Mouse (Mus musculus): Measurements from ENCODE around the gene Rnf2. TPM values are rescaled to one million over a fixed set of nuclear protein-coding genes. Genes with fewer than 3 reads are reported as not detected.

Gene Rnf2
- polyA plus RNA-seq, 1 experiment from 2014 or later: 85.1 TPM

DNA sequence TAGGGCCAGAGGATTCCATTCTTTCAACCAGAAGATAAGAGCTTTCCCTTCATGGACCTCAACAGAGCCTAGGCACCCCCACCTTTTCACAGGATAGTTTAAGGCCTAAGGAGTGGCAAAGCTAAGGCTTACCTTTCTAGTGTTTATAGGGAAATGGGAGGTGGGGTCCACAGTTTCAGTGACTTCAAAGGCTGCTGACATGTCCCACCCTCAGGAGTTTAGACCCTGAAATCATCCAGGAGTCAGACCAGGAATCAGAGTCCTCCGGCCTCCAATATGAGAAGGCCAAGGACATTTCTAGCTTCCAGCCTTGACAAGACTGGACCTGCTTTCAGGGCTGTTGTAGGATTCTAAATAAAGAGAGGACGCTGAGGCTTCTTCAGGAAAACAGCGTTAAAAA, 16.1 kb upstream of the Rnf2 start:
- ATAC-seq (ENCODE audit: low read depth): no peak
- no peaks in the 10 kb centered on the region for H3K27me3 ChIP-seq (replicated peaks; ENCODE audit: control insufficient read depth, insufficient read depth, low read length)
- H3K36me3 ChIP-seq (ENCODE audit: control insufficient read depth, insufficient read depth, low read length): no peaks in the 10 kb centered on the region
- H3K9me3 ChIP-seq (ENCODE audit: control insufficient read depth, low read length): no peaks in the 10 kb centered on the region
- H3K27ac ChIP-seq (replicated peaks; ENCODE audit: low read depth, low read length): no peak overlapping the region
- WGBS: 82% methylated on average over 3 of the region's 3 CpGs
- no peaks in the 10 kb centered on the region for H3K4me1 ChIP-seq (ENCODE audit: control insufficient read depth, insufficient read depth, low read length)
- no peak overlapping the region for H3K4me3 ChIP-seq (ENCODE audit: low read depth, low read length)
- H3K4me2 ChIP-seq (ENCODE audit: low read depth, low read length): no peak overlapping the region
- DNase-seq (ENCODE audit: low spot score): no peak
- no peak overlapping the region for H3K9ac ChIP-seq (ENCODE audit: low read depth, low read length)

DNA sequence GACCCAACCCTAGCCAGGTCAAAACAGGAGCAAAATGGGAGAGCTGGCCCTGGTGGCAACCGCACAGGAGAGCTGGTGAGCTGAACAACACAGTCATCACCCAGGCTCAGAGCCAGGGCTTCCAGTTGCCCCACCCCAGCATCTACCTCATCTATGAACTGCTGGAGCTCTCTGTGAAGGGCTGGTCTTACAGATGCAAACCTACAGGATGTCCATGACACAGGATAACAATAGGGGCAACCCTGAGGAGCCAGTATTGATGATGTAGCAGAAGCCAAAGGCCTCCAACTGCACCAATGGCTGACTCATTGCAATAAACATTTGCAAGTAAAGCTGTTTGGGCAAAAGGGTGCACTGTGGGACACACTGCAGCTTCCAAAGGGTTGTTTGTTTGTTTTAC, 15.0 kb upstream of the Rnf2 start:
- Histone ChIP-seq H3K4me1 (ENCODE audit: control insufficient read depth, insufficient read depth, low read length) (no peaks in the 10 kb centered on the region), H3K4me3 (ENCODE audit: low read depth, low read length) (no peak overlapping the region), H3K27ac (replicated peaks; ENCODE audit: low read depth, low read length) (no peak overlapping the region), H3K9me3 (ENCODE audit: control insufficient read depth, low read length) (no peaks in the 10 kb centered on the region), H3K9ac (ENCODE audit: low read depth, low read length) (no peak overlapping the region), H3K36me3 (ENCODE audit: control insufficient read depth, insufficient read depth, low read length) (no peaks in the 10 kb centered on the region), H3K4me2 (ENCODE audit: low read depth, low read length) (no peak overlapping the region), H3K27me3 (replicated peaks; ENCODE audit: control insufficient read depth, insufficient read depth, low read length) (no peaks in the 10 kb centered on the region)
- WGBS: 88% methylated on average over 1 of the region's 1 CpGs
- DNase-seq (ENCODE audit: low spot score): no peak
- no peak for ATAC-seq (ENCODE audit: low read depth)

DNA sequence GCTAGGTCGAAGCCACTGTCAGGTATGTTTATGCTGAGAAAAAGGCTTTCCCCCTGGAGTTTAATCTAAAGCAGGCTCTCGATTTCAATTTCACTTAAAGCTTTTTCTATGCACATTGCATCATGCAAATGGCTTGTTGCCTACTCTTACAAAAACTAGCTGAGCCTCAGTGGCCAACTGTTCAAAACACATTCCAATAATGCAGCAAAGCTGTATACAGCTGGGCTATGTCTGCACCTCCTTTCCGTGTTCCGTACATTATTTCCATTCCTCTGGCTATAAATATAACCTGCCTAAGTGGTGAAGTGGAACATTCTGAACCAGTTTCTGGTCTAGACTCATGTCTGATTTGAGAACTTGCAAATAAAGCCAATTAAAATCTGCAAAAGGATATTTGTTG, 13.4 kb upstream of the Rnf2 start:
- 61% methylated on average over 4 of the region's 4 CpGs for WGBS
- H3K27ac ChIP-seq (replicated peaks; ENCODE audit: low read depth, low read length): no peak overlapping the region
- no peaks in the 10 kb centered on the region for H3K4me1 ChIP-seq (ENCODE audit: control insufficient read depth, insufficient read depth, low read length)
- no peaks in the 10 kb centered on the region for H3K9me3 ChIP-seq (ENCODE audit: control insufficient read depth, low read length)
- no peaks in the 10 kb centered on the region for H3K27me3 ChIP-seq (replicated peaks; ENCODE audit: control insufficient read depth, insufficient read depth, low read length)
- no peak overlapping the region for H3K4me3 ChIP-seq (ENCODE audit: low read depth, low read length)
- ATAC-seq (ENCODE audit: low read depth) (no peak; the same call in 1 of the 2 replicates), DNase-seq (ENCODE audit: low spot score) (peak; percentile 59)
- no peaks in the 10 kb centered on the region for H3K36me3 ChIP-seq (ENCODE audit: control insufficient read depth, insufficient read depth, low read length)
- H3K4me2 ChIP-seq (ENCODE audit: low read depth, low read length): no peak overlapping the region
- no peak overlapping the region for H3K9ac ChIP-seq (ENCODE audit: low read depth, low read length)

DNA sequence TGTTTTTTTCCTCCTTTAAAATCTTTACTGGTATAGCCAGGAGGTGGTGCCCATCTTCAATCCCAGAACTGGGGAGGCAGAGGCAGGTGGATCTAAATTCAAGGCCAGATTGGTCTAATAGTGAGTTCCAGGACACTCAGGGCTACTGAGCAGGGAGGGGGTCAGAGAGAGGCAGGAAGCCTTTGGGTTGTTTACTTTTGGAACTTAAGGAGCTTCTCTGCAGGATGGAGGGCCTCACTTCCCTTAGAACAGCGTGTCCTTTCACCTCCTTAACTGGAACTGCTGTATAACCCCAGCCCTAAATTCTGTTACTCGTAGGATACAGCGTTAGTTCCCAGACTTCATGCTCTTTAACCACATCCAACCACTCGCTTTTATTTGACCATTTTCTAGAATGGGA, 10.1 kb upstream of the Rnf2 start:
- Histone ChIP-seq H3K4me2 (ENCODE audit: low read depth, low read length) (no peak overlapping the region), H3K9ac (ENCODE audit: low read depth, low read length) (no peak overlapping the region), H3K27me3 (replicated peaks; ENCODE audit: control insufficient read depth, insufficient read depth, low read length) (no peaks in the 10 kb centered on the region), H3K36me3 (ENCODE audit: control insufficient read depth, insufficient read depth, low read length) (no peaks in the 10 kb centered on the region), H3K27ac (replicated peaks; ENCODE audit: low read depth, low read length) (no peak overlapping the region), H3K4me1 (ENCODE audit: control insufficient read depth, insufficient read depth, low read length) (no peaks in the 10 kb centered on the region), H3K4me3 (ENCODE audit: low read depth, low read length) (no peak overlapping the region), H3K9me3 (ENCODE audit: control insufficient read depth, low read length) (no peaks in the 10 kb centered on the region)
- 39% methylated on average over 4 of the region's 4 CpGs for WGBS
- DNase-seq (ENCODE audit: low spot score) (no peak), ATAC-seq (ENCODE audit: low read depth) (no peak)

DNA sequence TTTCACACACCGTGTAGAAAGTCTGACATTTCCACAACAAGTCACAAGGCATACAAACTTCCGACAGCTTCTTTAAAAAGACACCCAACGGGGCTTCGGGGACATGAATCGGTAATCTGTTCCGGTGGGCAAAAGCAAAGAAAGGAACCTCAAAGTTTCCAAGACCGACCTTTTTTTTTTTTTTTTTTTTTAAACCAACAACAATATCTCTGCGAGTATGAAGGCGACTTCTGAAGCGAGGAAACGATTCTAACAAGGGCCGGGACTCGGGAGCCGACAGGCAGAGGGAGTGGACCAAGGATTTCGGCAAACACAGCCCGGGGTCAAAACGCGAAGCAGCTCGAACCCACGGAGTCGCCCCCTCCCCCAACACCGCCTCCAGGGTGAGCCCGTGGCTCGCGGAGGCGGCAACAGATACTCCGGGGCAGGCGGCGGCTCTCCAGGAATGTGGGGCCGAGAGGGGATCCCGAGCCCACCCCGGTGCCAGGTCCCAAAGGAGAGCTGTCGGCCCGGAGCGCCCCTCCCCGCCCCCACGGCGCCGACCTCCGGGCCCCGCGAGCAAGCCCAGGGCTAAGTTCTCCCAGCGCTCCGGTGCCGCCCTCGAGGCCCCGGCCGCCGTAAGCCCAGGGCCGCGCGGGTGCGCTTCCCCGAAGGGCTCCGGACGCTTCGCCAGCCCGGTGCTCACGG, 797 bp downstream of the Rnf2 start:
- peak; percentile 63 for DNase-seq (ENCODE audit: low spot score)
- ATAC-seq (ENCODE audit: low read depth): peak; percentile 30
- Histone ChIP-seq H3K27ac (replicated peaks; ENCODE audit: low read depth, low read length) (peak overlapping the region; percentile 99), H3K4me3 (ENCODE audit: low read depth, low read length) (peak overlapping the region; percentile 90), H3K27me3 (replicated peaks; ENCODE audit: control insufficient read depth, insufficient read depth, low read length) (no peaks in the 10 kb centered on the region), H3K9me3 (ENCODE audit: control insufficient read depth, low read length) (no peaks in the 10 kb centered on the region), H3K9ac (ENCODE audit: low read depth, low read length) (peak overlapping the region; percentile 98), H3K4me2 (ENCODE audit: low read depth, low read length) (peak overlapping the region; percentile 68), H3K4me1 (ENCODE audit: control insufficient read depth, insufficient read depth, low read length) (peaks cover 28% of the 10 kb centered on the region), H3K36me3 (ENCODE audit: control insufficient read depth, insufficient read depth, low read length) (0 out of 2 replicates have a peak, but pooled peaks cover 4% of the 10 kb centered on the region)
- WGBS: under 1% methylated on average over 33 of the region's 59 CpGs

DNA sequence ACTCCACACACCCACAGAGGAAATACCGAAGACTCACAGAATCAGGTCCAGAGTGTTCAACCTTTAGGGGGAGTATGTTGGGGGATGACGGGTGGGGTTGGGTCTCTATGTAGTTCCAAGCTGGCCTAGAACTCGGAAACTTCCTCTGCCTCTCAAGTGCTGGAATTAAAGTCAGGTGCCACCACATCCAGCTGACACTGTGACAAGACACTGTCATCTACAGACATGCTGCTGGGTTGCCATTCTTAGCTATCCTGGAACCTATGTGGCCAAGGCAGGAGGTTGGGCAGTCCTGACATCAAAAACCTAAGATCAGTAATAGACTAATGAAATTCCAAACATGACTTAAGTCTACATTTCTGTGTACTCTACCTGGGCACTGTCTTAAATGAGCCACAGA, 2.4 kb downstream of the Rnf2 start:
- H3K4me2 ChIP-seq (ENCODE audit: low read depth, low read length): no peak overlapping the region; the same call in 1 of the 2 replicates
- 0 out of 2 replicates have a peak, but pooled peaks cover 4% of the 10 kb centered on the region for H3K36me3 ChIP-seq (ENCODE audit: control insufficient read depth, insufficient read depth, low read length)
- WGBS: 80% methylated on average over 3 of the region's 3 CpGs
- no peak overlapping the region for H3K4me3 ChIP-seq (ENCODE audit: low read depth, low read length)
- DNase-seq (ENCODE audit: low spot score) (no peak), ATAC-seq (ENCODE audit: low read depth) (no peak)
- H3K27ac ChIP-seq (replicated peaks; ENCODE audit: low read depth, low read length): no peak overlapping the region
- peaks cover 39% of the 10 kb centered on the region for H3K4me1 ChIP-seq (ENCODE audit: control insufficient read depth, insufficient read depth, low read length)
- no peak overlapping the region for H3K9ac ChIP-seq (ENCODE audit: low read depth, low read length)
- no peaks in the 10 kb centered on the region for H3K27me3 ChIP-seq (replicated peaks; ENCODE audit: control insufficient read depth, insufficient read depth, low read length)
- no peaks in the 10 kb centered on the region for H3K9me3 ChIP-seq (ENCODE audit: control insufficient read depth, low read length)

DNA sequence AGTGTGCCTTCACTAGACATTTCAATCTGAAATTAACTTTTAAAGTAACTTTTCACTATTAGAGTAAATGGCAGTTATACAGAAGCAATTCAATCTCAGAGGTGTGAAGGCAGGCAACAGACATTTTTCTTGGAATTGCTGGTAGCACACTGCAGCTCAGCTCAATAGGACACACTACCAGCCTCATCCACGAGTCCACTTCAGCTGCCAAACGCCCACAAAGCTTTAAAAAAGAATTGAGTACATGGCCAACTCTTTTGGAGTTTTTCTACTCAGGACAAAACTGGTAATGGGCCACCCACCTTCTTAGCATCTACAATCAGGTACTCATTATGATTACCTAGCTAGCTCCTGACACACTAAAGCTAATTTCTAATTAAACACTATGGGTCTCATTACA, 2.8 kb downstream of the Rnf2 start:
- no peaks in the 10 kb centered on the region for H3K27me3 ChIP-seq (replicated peaks; ENCODE audit: control insufficient read depth, insufficient read depth, low read length)
- H3K4me1 ChIP-seq (ENCODE audit: control insufficient read depth, insufficient read depth, low read length): peaks cover 39% of the 10 kb centered on the region
- H3K4me2 ChIP-seq (ENCODE audit: low read depth, low read length): no peak overlapping the region
- DNase-seq (ENCODE audit: low spot score) (no peak), ATAC-seq (ENCODE audit: low read depth) (no peak)
- H3K36me3 ChIP-seq (ENCODE audit: control insufficient read depth, insufficient read depth, low read length): 0 out of 2 replicates have a peak, but pooled peaks cover 4% of the 10 kb centered on the region
- WGBS: 78% methylated on average over 2 of the region's 2 CpGs
- H3K9me3 ChIP-seq (ENCODE audit: control insufficient read depth, low read length): no peaks in the 10 kb centered on the region
- no peak overlapping the region for H3K4me3 ChIP-seq (ENCODE audit: low read depth, low read length)
- H3K9ac ChIP-seq (ENCODE audit: low read depth, low read length): no peak overlapping the region
- no peak overlapping the region for H3K27ac ChIP-seq (replicated peaks; ENCODE audit: low read depth, low read length)

DNA sequence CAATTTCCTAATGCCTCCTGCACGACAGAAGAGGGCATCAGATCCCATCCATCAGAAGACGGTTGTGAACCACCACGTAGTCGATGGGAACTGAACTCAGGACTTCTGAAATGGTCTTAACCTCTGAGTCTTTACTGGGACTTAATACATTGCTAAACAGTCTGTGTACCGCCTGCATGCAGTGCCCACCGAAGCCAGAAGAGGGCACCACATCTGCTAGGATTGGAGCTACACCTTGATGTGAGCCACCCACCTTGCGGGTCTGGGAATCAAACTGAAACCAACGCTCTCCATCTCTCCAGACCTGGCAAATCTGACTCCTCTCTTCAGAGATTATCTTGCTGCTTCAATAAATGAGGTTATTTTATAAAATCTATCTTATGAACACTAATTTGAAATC, 3.7 kb downstream of the Rnf2 start:
- H3K27me3 ChIP-seq (replicated peaks; ENCODE audit: control insufficient read depth, insufficient read depth, low read length): no peaks in the 10 kb centered on the region
- 0 out of 2 replicates have a peak, but pooled peaks cover 4% of the 10 kb centered on the region for H3K36me3 ChIP-seq (ENCODE audit: control insufficient read depth, insufficient read depth, low read length)
- H3K9me3 ChIP-seq (ENCODE audit: control insufficient read depth, low read length): no peaks in the 10 kb centered on the region
- no peak overlapping the region for H3K4me3 ChIP-seq (ENCODE audit: low read depth, low read length)
- peaks cover 39% of the 10 kb centered on the region for H3K4me1 ChIP-seq (ENCODE audit: control insufficient read depth, insufficient read depth, low read length)
- no peak overlapping the region for H3K27ac ChIP-seq (replicated peaks; ENCODE audit: low read depth, low read length)
- H3K4me2 ChIP-seq (ENCODE audit: low read depth, low read length): no peak overlapping the region
- DNase-seq (ENCODE audit: low spot score) (no peak), ATAC-seq (ENCODE audit: low read depth) (no peak)
- WGBS: 90% methylated on average over 8 of the region's 8 CpGs
- H3K9ac ChIP-seq (ENCODE audit: low read depth, low read length): no peak overlapping the region

DNA sequence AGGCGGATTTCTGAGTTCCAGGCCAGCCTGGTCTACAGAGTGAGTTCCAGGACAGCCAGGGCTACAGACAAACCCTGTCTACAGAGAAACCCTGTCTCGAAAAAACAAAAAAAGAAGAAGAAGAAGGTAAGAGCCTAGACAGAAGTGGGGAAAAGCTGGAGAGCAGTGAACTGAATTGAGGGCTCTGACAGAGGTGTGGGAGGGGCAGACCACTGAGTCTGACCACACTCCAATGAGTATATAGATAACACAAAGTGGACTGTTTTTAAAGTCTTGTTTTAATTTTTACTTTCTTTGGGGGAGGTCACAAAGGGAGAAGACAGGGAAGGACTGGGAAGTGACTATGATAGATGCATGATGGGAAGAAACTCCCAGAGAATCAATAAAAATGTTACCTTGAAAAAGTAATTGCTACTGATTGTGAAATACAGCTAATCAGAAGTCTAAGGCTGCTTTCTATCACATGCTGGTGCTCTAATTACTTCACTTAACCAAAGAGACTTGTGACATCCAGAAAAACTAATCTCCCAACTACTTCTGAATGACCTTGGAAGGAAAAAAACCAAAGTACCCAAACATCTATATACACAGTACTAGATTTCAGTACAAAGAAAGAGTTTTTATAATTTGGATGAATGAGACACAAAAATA, 5.0 kb downstream of the Rnf2 start:
- Histone ChIP-seq H3K4me1 (ENCODE audit: control insufficient read depth, insufficient read depth, low read length) (peaks cover 39% of the 10 kb centered on the region), H3K36me3 (ENCODE audit: control insufficient read depth, insufficient read depth, low read length) (0 out of 2 replicates have a peak, but pooled peaks cover 4% of the 10 kb centered on the region), H3K27ac (replicated peaks; ENCODE audit: low read depth, low read length) (no peak overlapping the region), H3K4me3 (ENCODE audit: low read depth, low read length) (no peak overlapping the region), H3K4me2 (ENCODE audit: low read depth, low read length) (no peak overlapping the region), H3K9me3 (ENCODE audit: control insufficient read depth, low read length) (no peaks in the 10 kb centered on the region), H3K27me3 (replicated peaks; ENCODE audit: control insufficient read depth, insufficient read depth, low read length) (no peaks in the 10 kb centered on the region), H3K9ac (ENCODE audit: low read depth, low read length) (no peak overlapping the region)
- ATAC-seq (ENCODE audit: low read depth): no peak
- no peak for DNase-seq (ENCODE audit: low spot score)
- WGBS: 88% methylated on average over 2 of the region's 2 CpGs

All from embryonic facial prominence, embryonic 14.5 days (tissue).